Mouse (Mus musculus): ENCODE measurements at regions not wholly inside any gene's neighbourhood (a gene's known extent, or its start where the extent isn't known, plus 50 kb on each side); places are given as distances from the start of the nearest gene placed in this dataset.

DNA sequence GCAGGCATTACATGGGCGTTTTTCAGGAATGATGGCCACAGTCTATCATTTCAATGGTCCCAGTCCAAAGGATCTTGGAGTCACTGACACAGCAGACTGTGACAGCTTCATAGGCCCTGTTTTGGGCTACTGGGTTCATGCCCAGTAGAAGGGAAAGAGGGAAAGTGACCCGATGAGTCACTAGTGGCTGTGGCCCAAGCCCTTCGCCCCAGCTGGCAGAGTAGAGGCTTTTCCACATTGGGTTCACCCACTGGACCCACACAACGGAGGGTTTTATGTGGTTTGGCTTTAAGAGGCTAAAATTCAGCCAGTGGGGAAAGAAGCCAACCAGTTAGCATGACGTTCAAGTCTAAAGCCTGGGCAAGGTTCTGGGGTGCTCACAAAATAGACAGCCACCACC, 108.4 kb downstream of the Sp3 start:
- Histone ChIP-seq H3K27ac (ENCODE audit: insufficient read depth, low read depth) (no peak overlapping the region), H3K4me1 (ENCODE audit: control insufficient read depth in 1 of 2, insufficient read depth in 2 of 2) (peaks cover 6 to 22% of the 10 kb centered on the region in 2 experiments), H3K79me2 (replicated peaks; ENCODE audit: control insufficient read depth, extremely low read depth, insufficient read depth, poor library complexity, severe bottlenecking) (no peaks in the 10 kb centered on the region; the same call in 1 of the 2 replicates), H3K27me3 (replicated peaks) (no peaks in the 10 kb centered on the region), H3K36me3 (replicated peaks in 1 of 2; ENCODE audit: control insufficient read depth in 1 of 2, insufficient read depth in 1 of 2, low read length in 1 of 2) (no peaks in the 10 kb centered on the region), H3K9me3 (replicated peaks; ENCODE audit: low read length) (peaks cover 5% of the 10 kb centered on the region), H3K4me2 (ENCODE audit: insufficient read depth, low read depth, poor library complexity, severe bottlenecking) (no peak overlapping the region), H3K4me3 (replicated peaks in 1 of 3; ENCODE audit: low read depth in 2 of 3, low read length in 2 of 3, poor library complexity in 1 of 3) (no peak overlapping the region), H3K9ac (ENCODE audit: insufficient read depth, low read depth) (no peak overlapping the region)
- in situ Hi-C loops (cut with MboI; ENCODE audit: low pct_ligation_motif_present, low pct_unique_long_range_greater_than_20kb, low sequenced_read_pairs), result no loop called here
- no peak for DNase-seq (ENCODE audit: extremely low read depth)
- TF ChIP-seq POLR2AphosphoS2 (IDR thresholded peaks at IDR 0.05; ENCODE audit: low read depth, low read length) (no peak), E2F4 (IDR thresholded peaks at IDR 0.05; ENCODE audit: insufficient replicate concordance, low read depth, low read length) (no peak), MAFK (IDR thresholded peaks at IDR 0.05; ENCODE audit: insufficient replicate concordance, low read length) (no peak), ZC3H11A (IDR thresholded peaks at IDR 0.05; ENCODE audit: low read depth, low read length) (no peak), RCOR1 (conservative IDR thresholded peaks at IDR 0.05; ENCODE audit: low read depth, low read length) (no peak), SMC3 (IDR thresholded peaks at IDR 0.05; ENCODE audit: low read depth, low read length) (no peak), ZNF384 (IDR thresholded peaks at IDR 0.05; ENCODE audit: low read depth, low read length) (no peak), EP300 (IDR thresholded peaks at IDR 0.05; ENCODE audit: low read length) (no peak), ETS1 (conservative IDR thresholded peaks at IDR 0.05; ENCODE audit: low read depth, low read length) (no peak), UBTF (IDR thresholded peaks at IDR 0.05; ENCODE audit: low read depth, low read length) (no peak), ELF1 (IDR thresholded peaks at IDR 0.05; ENCODE audit: low read depth, low read length) (no peak), TCF12 (IDR thresholded peaks at IDR 0.05; ENCODE audit: low read depth, low read length) (no peak), MXI1 (IDR thresholded peaks at IDR 0.05; ENCODE audit: low read depth, low read length) (no peak), TBP (conservative IDR thresholded peaks at IDR 0.05; ENCODE audit: low read depth, low read length) (no peak), MEF2A (IDR thresholded peaks at IDR 0.05; ENCODE audit: borderline replicate concordance, low read depth, low read length) (no peak), NELFE (IDR thresholded peaks at IDR 0.05; ENCODE audit: low read depth, low read length) (no peak)
- dilution Hi-C loops (cut with MboI; ENCODE audit: extremely low pct_ligation_motif_present, extremely low pct_unique_long_range_greater_than_20kb, low sequenced_read_pairs), result no loop called here

DNA sequence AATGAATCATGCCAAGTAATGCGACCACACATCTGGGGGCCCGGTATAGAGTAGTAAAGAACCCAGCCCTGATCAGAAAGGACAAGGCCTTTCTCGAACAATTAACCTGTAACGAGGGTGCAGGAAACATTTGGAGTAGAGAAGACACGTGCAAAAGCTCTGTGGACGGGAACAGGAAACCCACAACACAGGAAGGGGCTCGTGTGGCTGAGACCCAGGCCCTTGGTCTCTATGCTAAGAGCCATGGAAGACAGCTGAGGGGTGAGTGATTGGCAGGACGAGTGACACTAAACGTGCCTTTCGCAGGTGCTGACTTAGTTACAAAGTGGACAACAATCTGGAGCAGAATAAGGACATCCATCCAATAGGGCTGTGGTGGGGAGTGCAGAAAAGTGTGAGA, 106.3 kb downstream of the Sp3 start:
- no peak for TF ChIP-seq HCFC1 (IDR thresholded peaks at IDR 0.05; ENCODE audit: low read depth, low read length)
- no peak for TF ChIP-seq SMC3 (IDR thresholded peaks at IDR 0.05; ENCODE audit: low read depth, low read length)
- no peak for TF ChIP-seq ZC3H11A (IDR thresholded peaks at IDR 0.05; ENCODE audit: low read depth, low read length)
- no peak for TF ChIP-seq BHLHE40 (IDR thresholded peaks at IDR 0.05; ENCODE audit: low read depth, low read length)
- TF ChIP-seq RAD21 (IDR thresholded peaks at IDR 0.05; ENCODE audit: low read depth, low read length), result no peak
- no peak for TF ChIP-seq PAX5 (IDR thresholded peaks at IDR 0.05; ENCODE audit: low read length)
- no peak for TF ChIP-seq CHD1 (IDR thresholded peaks at IDR 0.05; ENCODE audit: low read depth, low read length)
- no peak for TF ChIP-seq MAZ (IDR thresholded peaks at IDR 0.05; ENCODE audit: low read depth, low read length)
- no peak for TF ChIP-seq POLR2A (IDR thresholded peaks at IDR 0.05; ENCODE audit: low read depth, low read length)
- no peak for TF ChIP-seq ZNF384 (IDR thresholded peaks at IDR 0.05; ENCODE audit: low read depth, low read length)
- no peak for TF ChIP-seq KAT2A (IDR thresholded peaks at IDR 0.05; ENCODE audit: insufficient replicate concordance, low read length)
- no peak for TF ChIP-seq JUN (IDR thresholded peaks at IDR 0.05; ENCODE audit: insufficient read depth, low read depth, low read length)
- TF ChIP-seq EP300 (IDR thresholded peaks at IDR 0.05; ENCODE audit: low read length), result no peak
- dilution Hi-C loops (cut with MboI; ENCODE audit: extremely low pct_ligation_motif_present, extremely low pct_unique_long_range_greater_than_20kb, low sequenced_read_pairs), result no loop called here
- Histone ChIP-seq H3K27me3 (replicated peaks) (no peaks in the 10 kb centered on the region), H3K36me3 (replicated peaks in 1 of 2; ENCODE audit: control insufficient read depth in 1 of 2, insufficient read depth in 1 of 2, low read length in 1 of 2) (no peaks in the 10 kb centered on the region), H3K9me3 (replicated peaks; ENCODE audit: low read length) (no peaks in the 10 kb centered on the region), H3K9ac (ENCODE audit: insufficient read depth, low read depth) (no peak overlapping the region), H3K4me3 (replicated peaks in 1 of 3; ENCODE audit: low read depth in 2 of 3, low read length in 2 of 3, poor library complexity in 1 of 3) (no peak overlapping the region), H3K4me1 (ENCODE audit: control insufficient read depth in 1 of 2, insufficient read depth in 2 of 2) (peaks cover 3 to 9% of the 10 kb centered on the region in 2 experiments; a peak in 2 of 4 replicates), H3K79me2 (replicated peaks; ENCODE audit: control insufficient read depth, extremely low read depth, insufficient read depth, poor library complexity, severe bottlenecking) (no peaks in the 10 kb centered on the region; the same call in 1 of the 2 replicates), H3K27ac (ENCODE audit: insufficient read depth, low read depth) (no peak overlapping the region), H3K4me2 (ENCODE audit: insufficient read depth, low read depth, poor library complexity, severe bottlenecking) (no peak overlapping the region)
- DNase-seq (ENCODE audit: extremely low read depth), result no peak
- in situ Hi-C loops (cut with MboI; ENCODE audit: low pct_ligation_motif_present, low pct_unique_long_range_greater_than_20kb, low sequenced_read_pairs), result no loop called here
